Mouse (Mus musculus): ENCODE measurements around the gene Crhbp. TPM values are rescaled to one million over a fixed set of nuclear protein-coding genes. Genes with fewer than 3 reads are reported as not detected.

Gene Crhbp
- not detected for total RNA-seq (2021)
- long read RNA-seq, experiment 1, partial matches to known transcripts: 1 of 1 reads
- long read RNA-seq, experiment 1, other reads (novel, unspliced or antisense): 0 of 1 reads
- long read RNA-seq, experiment 2: 0 reads

- no peak for DNase-seq (ENCODE audit: low spot score in 2 of 2)
Observed at GRCm38 (mm10) chr13:95444824-95445223, at the start of gene Crhbp. TSS of gene Crhbp (minus strand) at chr13:95444924.

- no peak for DNase-seq (ENCODE audit: low spot score in 2 of 2)
Observed at GRCm38 (mm10) chr13:95493296-95493695, 48.6 kb upstream of the Crhbp start.

DNA sequence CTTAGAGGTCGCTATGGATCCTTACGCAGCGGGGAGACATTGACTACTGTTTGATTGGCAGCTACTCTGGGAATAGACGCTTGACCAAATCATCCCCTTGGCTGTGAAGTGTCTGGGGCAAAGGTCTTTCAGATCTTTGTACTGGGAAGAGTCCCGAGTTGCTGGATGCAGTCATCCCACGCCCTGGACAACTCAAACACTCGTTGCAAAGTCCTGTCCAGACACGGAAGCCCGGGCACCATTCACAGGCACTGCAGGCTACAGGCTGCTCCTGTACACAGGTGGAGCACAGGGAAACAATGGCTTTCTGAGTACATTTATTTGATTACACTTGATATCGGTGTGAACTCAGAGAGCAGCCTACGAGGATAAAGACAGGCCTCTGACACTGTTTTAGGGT is 46.6 kb upstream of the Crhbp start:
- no peak for DNase-seq (ENCODE audit: low spot score in 2 of 2)

- no peak for DNase-seq (ENCODE audit: low spot score in 2 of 2)
Observed at GRCm38 (mm10) chr13:95484664-95485063, 39.9 kb upstream of the Crhbp start.

- DNase-seq (ENCODE audit: low spot score in 2 of 2): peak; percentile 54 to 79
Observed at GRCm38 (mm10) chr13:95481428-95481827, 36.7 kb upstream of the Crhbp start.

- no peak for DNase-seq (ENCODE audit: low spot score in 2 of 2)
Observed at GRCm38 (mm10) chr13:95478671-95479413, 34.1 kb upstream of the Crhbp start, which contains the start of gene S100z. TSS of gene S100z (minus strand) at chr13:95478721.

DNA sequence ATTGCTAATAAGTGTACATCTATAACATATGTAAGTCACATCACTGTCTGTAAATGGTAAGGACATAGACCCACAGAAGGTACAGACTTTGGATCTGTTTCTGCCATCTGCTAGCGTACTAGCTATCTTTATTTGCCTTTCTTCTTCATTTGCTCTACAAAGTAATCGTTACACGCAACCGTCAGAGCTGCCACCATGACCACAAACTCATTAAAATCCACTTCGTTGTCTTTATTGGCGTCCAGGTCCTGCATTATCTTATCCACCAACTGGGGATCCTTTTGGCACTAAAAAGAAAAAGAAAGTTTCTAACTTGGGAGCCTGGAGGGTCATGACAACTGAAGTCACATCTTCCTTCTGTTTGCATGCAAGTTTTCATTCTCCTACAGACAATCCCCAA is 32.4 kb upstream of the Crhbp start:
- no peak for DNase-seq (ENCODE audit: low spot score in 2 of 2)

GRCm38 (mm10) chr13:95475124-95475523 is 30.4 kb upstream of the Crhbp start:
- DNase-seq (ENCODE audit: low spot score in 2 of 2): no peak

- no peak for DNase-seq (ENCODE audit: low spot score in 2 of 2)
Observed at GRCm38 (mm10) chr13:95474294-95474693, 29.6 kb upstream of the Crhbp start.

- peak in 1 of 2 experiments; percentile 32 for DNase-seq (ENCODE audit: low spot score in 2 of 2)
Observed at GRCm38 (mm10) chr13:95470970-95471369, 26.2 kb upstream of the Crhbp start.

GRCm38 (mm10) chr13:95451529-95451928 is 6.8 kb upstream of the Crhbp start:
- DNase-seq (ENCODE audit: low spot score in 2 of 2): peak in 1 of 2 experiments; percentile 16

DNA sequence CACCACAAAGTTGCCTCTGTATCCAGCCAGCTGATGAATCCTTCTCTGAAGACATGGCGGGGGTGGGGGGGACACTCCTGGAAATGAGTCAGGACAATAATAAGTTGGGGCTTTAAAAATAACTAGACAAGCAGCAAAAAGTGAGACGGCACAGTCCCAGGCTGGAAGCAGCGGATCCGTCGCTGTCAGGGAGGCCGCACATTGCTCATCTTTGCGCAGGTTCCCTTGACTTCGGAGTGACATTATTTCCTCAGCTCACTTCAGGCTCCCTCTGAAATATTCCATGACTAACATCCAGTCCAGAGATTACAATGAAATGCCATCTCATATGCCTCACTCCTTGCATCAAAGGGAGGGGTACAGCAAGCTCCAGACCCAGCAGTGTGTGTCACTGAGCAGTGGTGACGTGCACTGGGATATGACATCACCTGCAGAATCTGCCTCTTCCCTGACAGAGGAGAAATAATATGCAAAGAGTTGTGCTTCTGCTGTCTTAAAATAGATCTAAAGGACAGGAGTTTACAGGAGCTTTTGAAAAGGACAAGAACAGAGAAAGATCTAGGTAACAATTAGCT is 6.0 kb upstream of the Crhbp start:
- DNase-seq (ENCODE audit: low spot score in 2 of 2): no peak

DNA sequence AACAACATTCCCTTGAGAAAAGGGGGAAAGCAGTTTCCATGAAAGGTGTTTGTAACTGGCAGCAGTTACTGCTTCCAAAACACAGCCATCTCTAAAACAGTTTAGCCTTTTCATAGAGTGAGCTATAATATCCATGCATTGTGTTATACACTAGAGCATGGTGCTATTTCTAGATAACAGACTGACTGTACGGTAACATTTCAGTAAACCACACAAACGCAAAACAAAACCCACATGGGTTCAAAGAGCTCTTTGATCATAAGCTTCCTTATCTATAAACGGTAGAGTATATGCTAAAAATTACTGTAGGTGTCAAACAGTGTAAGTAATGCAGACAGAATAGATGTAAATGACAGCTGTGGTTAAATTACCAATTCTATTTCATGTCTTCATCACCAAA is 5.0 kb upstream of the Crhbp start:
- DNase-seq (ENCODE audit: low spot score in 2 of 2): no peak

DNA sequence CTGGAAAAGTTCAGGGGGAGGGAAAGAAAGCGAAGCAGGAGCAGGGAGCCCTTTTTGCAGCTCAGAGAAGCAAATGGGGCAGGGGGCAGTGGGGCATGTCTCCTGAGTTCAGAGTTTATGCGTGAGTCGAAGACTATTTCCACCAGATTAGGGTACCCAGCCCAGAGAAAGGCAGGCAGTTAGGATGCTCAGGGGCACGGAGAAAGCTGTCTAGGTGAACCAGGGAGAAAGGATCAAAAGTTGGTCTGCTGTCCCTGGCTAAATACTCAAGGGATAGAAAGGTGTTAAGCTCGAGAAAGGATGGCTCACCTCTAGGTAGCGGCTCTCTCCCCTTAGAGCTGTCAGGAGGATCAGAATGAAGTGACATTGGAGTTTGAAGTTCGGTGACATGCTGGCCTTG is 433 bp downstream of the Crhbp start:
- no peak for DNase-seq (ENCODE audit: low spot score in 2 of 2)

DNA sequence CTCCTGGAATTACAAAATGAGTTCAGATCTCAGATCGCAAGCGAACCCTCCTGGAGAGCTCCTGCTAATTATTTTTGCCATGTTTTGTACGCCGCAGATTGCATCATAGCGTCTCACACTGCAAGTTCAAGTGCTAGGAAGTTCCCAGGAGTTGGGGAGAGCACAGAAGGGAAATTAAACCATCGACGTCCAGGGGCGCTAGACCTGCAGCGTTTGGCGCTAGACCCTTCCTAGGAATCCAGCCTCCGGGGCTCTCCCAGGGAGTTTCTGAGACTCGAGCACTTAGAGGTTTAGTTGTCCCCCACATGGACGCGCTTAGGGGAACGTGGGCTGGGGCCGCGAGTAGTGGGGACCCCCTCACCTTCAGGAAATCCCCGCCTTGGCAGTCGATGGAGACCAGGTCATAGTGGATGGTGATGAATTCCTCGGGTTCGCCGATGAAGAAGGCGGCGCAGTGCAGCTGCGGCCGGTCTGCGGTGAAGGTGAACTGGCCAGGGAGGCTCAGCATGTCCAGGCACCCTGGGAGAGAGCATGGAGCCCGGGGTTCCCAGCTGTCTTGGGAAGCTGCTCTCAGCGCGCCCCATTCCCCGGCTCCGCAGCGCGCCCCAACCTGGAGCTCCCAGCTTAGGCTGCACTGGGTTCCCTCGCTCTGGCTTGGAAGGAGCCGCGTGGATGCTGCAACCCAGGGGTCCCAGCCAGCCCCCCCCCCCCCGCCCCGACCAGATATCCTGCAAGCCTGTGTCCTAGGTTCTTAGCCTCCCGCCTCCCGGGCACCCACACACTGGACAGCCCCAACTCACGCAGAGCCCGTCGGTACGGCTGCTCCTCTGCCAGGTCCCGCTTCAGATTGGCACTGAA is 1.1 kb downstream of the Crhbp start:
- DNase-seq (ENCODE audit: low spot score in 2 of 2): no peak

- no peak for DNase-seq (ENCODE audit: low spot score in 2 of 2)
Observed at GRCm38 (mm10) chr13:95442901-95443300, 1.8 kb downstream of the Crhbp start.

GRCm38 (mm10) chr13:95439569-95439968 is 5.2 kb downstream of the Crhbp start:
- DNase-seq (ENCODE audit: low spot score in 2 of 2): no peak

DNA sequence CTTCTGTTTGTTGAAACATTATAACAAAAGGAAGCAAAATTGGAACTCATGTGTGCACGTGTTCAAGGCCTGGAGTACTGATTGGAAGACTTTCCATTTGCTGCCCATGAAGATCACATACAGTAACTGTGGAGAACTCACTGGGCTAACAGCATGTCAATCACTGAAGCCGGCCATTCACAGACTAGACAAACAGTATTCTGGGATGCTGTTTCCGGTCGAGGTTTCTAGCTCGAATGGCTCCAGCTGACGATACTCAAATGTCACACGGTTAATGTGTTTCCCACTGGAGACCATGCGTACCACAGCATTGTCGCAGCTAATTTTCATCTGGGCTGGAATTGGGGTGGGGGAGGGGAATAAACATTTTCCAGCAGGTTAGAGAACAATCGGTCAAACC is 13.0 kb downstream of the Crhbp start:
- DNase-seq (ENCODE audit: low spot score in 2 of 2): no peak

DNA sequence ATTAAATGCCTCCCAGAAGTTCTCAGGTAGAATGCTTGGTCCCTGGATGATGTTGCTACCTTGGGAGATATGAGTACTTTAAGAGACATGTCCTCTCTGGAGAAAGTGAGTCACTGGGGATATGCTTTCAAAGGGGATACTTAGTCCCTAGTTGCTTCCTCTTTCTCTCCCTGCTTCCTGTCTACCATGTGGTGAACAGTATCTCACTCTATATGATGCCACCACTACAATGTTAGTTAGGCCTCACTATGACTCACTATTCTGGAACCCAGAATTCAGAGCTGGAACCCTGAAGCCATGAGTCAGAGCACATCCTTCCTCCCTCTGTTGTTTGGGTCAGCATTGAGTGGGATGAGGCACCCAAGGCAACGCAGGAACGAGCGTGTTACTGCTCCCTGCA is 17.2 kb downstream of the Crhbp start:
- no peak for DNase-seq (ENCODE audit: low spot score in 2 of 2)

DNA sequence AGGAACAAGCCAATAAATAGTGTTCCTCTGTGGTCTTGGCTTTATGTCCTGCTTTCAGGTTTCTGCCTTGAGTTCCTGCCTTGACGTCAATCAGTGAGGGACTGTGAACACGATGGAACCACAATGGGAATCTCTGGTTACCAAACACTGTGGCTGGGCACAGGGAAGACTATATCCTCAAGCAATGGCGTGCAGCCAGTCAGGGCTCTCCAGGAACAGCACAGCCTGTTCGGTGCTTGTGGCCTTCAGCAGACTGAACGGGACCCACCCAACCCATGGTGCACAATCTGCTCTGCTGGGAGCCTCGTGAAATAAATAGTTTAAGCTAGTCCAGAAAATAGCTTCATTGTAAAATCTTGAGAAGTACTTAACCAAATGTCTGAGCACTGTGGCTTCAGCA is 18.3 kb downstream of the Crhbp start:
- no peak for DNase-seq (ENCODE audit: low spot score in 2 of 2)

GRCm38 (mm10) chr13:95425484-95425883 is 19.2 kb downstream of the Crhbp start:
- DNase-seq (ENCODE audit: low spot score in 2 of 2): no peak

DNA sequence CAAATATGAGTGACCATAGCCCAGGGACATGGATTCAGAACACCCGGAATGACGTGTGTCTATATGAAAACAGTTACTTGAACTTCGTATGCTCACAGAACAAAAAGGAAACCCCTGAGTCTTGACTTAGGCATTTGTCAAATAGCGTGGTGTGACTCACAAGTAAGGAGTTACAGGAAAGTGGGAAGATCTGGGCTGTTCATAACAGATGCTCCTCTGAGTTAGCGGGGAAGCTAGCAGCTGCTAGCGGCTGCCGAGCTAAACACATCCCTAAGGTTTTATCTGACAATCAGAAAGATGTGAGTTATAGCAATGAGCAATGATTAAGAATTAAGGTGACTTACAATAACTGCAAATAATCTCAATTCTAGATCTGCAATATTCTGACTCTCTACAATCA is 19.8 kb downstream of the Crhbp start:
- no peak for DNase-seq (ENCODE audit: low spot score in 2 of 2)

Measured in gastrocnemius, postnatal 4 days (tissue).